Mouse (Mus musculus) ES-Bruce4 (cell line): Measurements from ENCODE around the gene Lsm14a. TPM values are rescaled to one million over a fixed set of nuclear protein-coding genes. Genes with fewer than 3 reads are reported as not detected.

Experiments used
- H3K27ac ChIP-seq: 2 replicates; pipeline ENCODE4 v1.5.1; 2012; ENCODE audit warnings: low read length, inconsistent platforms; ENCODE audit not compliant: insufficient read depth
- H3K27me3 ChIP-seq: 2 replicates; pipeline ENCODE4 v1.6.1; 2012; ENCODE audit warnings: mild to moderate bottlenecking, low read length, inconsistent platforms; ENCODE audit not compliant: control insufficient read depth, poor library complexity, insufficient read depth, severe bottlenecking
- H3K36me3 ChIP-seq: 2 replicates; pipeline ENCODE4 v1.6.1; 2012; ENCODE audit warnings: inconsistent platforms, mild to moderate bottlenecking, low read length, moderate library complexity; ENCODE audit not compliant: control insufficient read depth, poor library complexity, insufficient read depth, severe bottlenecking
- H3K4me1 ChIP-seq: one replicate; pipeline ENCODE4 v1.8.1; 2011; ENCODE audit warnings: low read length; ENCODE audit not compliant: control insufficient read depth, insufficient read depth
- H3K4me3 ChIP-seq: 2 replicates; pipeline ENCODE4 v1.5.1; 2011; ENCODE audit warnings: low read depth, mild to moderate bottlenecking, low read length
- H3K9ac ChIP-seq: 2 replicates; pipeline ENCODE4 v1.6.1; 2012; ENCODE audit warnings: low read depth, mild to moderate bottlenecking, inconsistent platforms; ENCODE audit not compliant: poor library complexity, severe bottlenecking
- H3K9me3 ChIP-seq: replicated peaks from 2 replicates; pipeline ENCODE4 v1.6.1; 2012; ENCODE audit warnings: mild to moderate bottlenecking, low read length, inconsistent platforms; ENCODE audit not compliant: control insufficient read depth, poor library complexity, insufficient read depth, severe bottlenecking
- CTCF ChIP-seq: IDR thresholded peaks from one replicate; pipeline ENCODE4 v1.8.1; 2011; ENCODE audit warnings: low read depth, low read length
- EP300 ChIP-seq: IDR thresholded peaks from 2 replicates; pipeline ENCODE4 v1.6.1; 2011; ENCODE audit warnings: low read depth, low read length; ENCODE audit not compliant: insufficient read depth
- POLR2A ChIP-seq: IDR thresholded peaks from one replicate; pipeline ENCODE4 v1.8.1; 2011; ENCODE audit warnings: low read length; ENCODE audit not compliant: insufficient read depth
- polyA plus RNA-seq: library from polyadenylated mRNA; stranded (reverse); fragments of >200 nt; gene quantifications from 2 replicates; pipeline ENCODE4 v1.2.4, GENCODE M21; 2011; ENCODE audit warnings: low read depth; ENCODE audit not compliant: missing spikeins, insufficient read depth, insufficient read length

Gene Lsm14a
- polyA plus RNA-seq, 1 experiment = 167 TPM

GRCm38 (mm10) chr7:34319123-34319522 lies 74.0 kb downstream of the Lsm14a start:
- Histone ChIP-seq H3K9ac (no peak overlapping the region), H3K27ac (no peak overlapping the region), H3K27me3 (no peaks in the 10 kb centered on the region), H3K4me3 (no peak overlapping the region), H3K9me3 (no peaks in the 10 kb centered on the region), H3K36me3 (no peaks in the 10 kb centered on the region), H3K4me1 (no peaks in the 10 kb centered on the region)
- no peak for TF ChIP-seq CTCF
- TF ChIP-seq POLR2A = no peak
- TF ChIP-seq EP300 = no peak

GRCm38 (mm10) chr7:34317901-34318476 lies 75.1 kb downstream of the Lsm14a start:
- Histone ChIP-seq H3K27ac (no peak overlapping the region), H3K9me3 (no peaks in the 10 kb centered on the region), H3K4me3 (no peak overlapping the region), H3K9ac (no peak overlapping the region), H3K4me1 (no peaks in the 10 kb centered on the region), H3K36me3 (no peaks in the 10 kb centered on the region), H3K27me3 (no peaks in the 10 kb centered on the region)
- TF ChIP-seq EP300 (no peak), CTCF (no peak), POLR2A (no peak)

- H3K4me3 ChIP-seq = peak within 1 kb of the TSS; percentile 69
- no peaks in the 10 kb centered on the region for H3K27me3 ChIP-seq
- no peaks in the 10 kb centered on the region for H3K9me3 ChIP-seq
- TF ChIP-seq POLR2A = peak; percentile 46
- TF ChIP-seq EP300 = no peak
- no peaks in the 10 kb centered on the region for H3K4me1 ChIP-seq
- H3K27ac ChIP-seq = no peak within 1 kb of the TSS
- no peaks in the 10 kb centered on the region for H3K36me3 ChIP-seq
- H3K9ac ChIP-seq = peak within 1 kb of the TSS; percentile 94
These were observed 79.7 kb downstream of the Lsm14a start, which contains the start of gene 4931406P16Rik for GRCm38 (mm10) chr7:34313443-34313875. TSS of gene 4931406P16Rik (minus strand) at chr7:34313551.

- Histone ChIP-seq H3K9ac (peak overlapping the region; percentile 94), H3K27ac (no peak overlapping the region), H3K27me3 (no peaks in the 10 kb centered on the region), H3K9me3 (no peaks in the 10 kb centered on the region), H3K4me1 (no peaks in the 10 kb centered on the region), H3K36me3 (no peaks in the 10 kb centered on the region), H3K4me3 (peak overlapping the region; percentile 69)
- no peak for TF ChIP-seq POLR2A
- no peak for TF ChIP-seq CTCF
- TF ChIP-seq EP300 = no peak
These were observed 80.2 kb downstream of the Lsm14a start for GRCm38 (mm10) chr7:34312786-34313442.

- Histone ChIP-seq H3K4me3 (no peak overlapping the region), H3K4me1 (no peaks in the 10 kb centered on the region), H3K27ac (no peak overlapping the region), H3K27me3 (no peaks in the 10 kb centered on the region), H3K9me3 (no peaks in the 10 kb centered on the region), H3K9ac (no peak overlapping the region), H3K36me3 (no peaks in the 10 kb centered on the region)
- TF ChIP-seq POLR2A (no peak), CTCF (no peak), EP300 (no peak)
These were observed 83.8 kb downstream of the Lsm14a start for GRCm38 (mm10) chr7:34309186-34309764.

- no peak for TF ChIP-seq POLR2A
- no peak for TF ChIP-seq EP300
- no peak for TF ChIP-seq CTCF
- H3K27me3 ChIP-seq = no peaks in the 10 kb centered on the region
- H3K4me3 ChIP-seq = no peak overlapping the region
- H3K36me3 ChIP-seq = no peaks in the 10 kb centered on the region
- no peaks in the 10 kb centered on the region for H3K9me3 ChIP-seq
- no peak overlapping the region for H3K27ac ChIP-seq
- H3K9ac ChIP-seq = no peak overlapping the region
- no peaks in the 10 kb centered on the region for H3K4me1 ChIP-seq
These were observed 84.5 kb downstream of the Lsm14a start for GRCm38 (mm10) chr7:34308586-34308985.
